Mouse (Mus musculus) E14TG2a.4 (cell line): ENCODE measurements around the gene Atp2b4.

Experiments used
- CTCF ChIP-seq: conservative IDR thresholded peaks from 2 replicates; pipeline ENCODE4 v1.5.1; 2014; ENCODE audit warnings: low read length
- NANOG ChIP-seq: IDR thresholded peaks from 2 replicates; pipeline ENCODE4 v1.6.1; 2014; ENCODE audit warnings: borderline replicate concordance, low read length, mixed read lengths
- POU5F1 ChIP-seq: IDR thresholded peaks from 2 replicates; pipeline ENCODE4 v1.6.1; 2014; ENCODE audit warnings: low read length, borderline replicate concordance

DNA sequence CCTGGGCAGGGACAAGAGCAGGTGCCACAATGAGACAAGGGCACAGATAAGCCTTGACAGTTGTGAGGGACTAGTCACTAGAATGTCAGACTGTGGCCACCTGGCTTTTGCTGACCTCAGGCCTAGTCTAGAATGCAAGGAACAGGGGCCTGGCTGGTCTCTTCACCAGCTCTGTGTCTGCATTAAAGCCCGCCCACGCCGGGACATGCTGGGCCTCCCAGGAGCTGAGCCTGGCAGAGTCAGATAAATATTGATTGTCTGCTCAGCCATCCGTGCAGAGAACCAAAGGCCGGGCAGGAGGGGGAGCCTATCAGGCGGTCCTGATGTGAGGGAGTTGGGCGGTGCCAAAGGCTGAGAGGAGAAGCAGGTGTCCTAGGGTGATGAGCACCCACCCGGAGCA lies 24.7 kb upstream of the Atp2b4 start:
- TF ChIP-seq NANOG (no peak), CTCF (no peak), POU5F1 (no peak)
